Mouse (Mus musculus) midbrain, embryonic 16.5 days (tissue): ENCODE measurements around the gene Tiam1. TPM values are rescaled to one million over a fixed set of nuclear protein-coding genes. Genes with fewer than 3 reads are reported as not detected.

Source experiments
- ATAC-seq: fragments of 200-750 bp; cut with Nextera tagmentation; 2 replicates; pipeline ENCODE4 v1.8.0; 2017; ENCODE audit warnings: moderate TSS enrichment
- H3K27ac ChIP-seq: fragments of 300-500 bp; sonication (generic); 2 replicates; pipeline ENCODE4 v1.5.1; 2014; ENCODE audit warnings: mild to moderate bottlenecking, low read length, mixed read lengths
- H3K27me3 ChIP-seq: fragments of 300-500 bp; sonication (generic); 2 replicates; pipeline ENCODE4 v1.6.1; 2014; ENCODE audit warnings: low read depth, low read length, mixed read lengths; ENCODE audit not compliant: control insufficient read depth, insufficient read depth
- H3K36me3 ChIP-seq: fragments of 300-500 bp; sonication (generic); 2 replicates; pipeline ENCODE4 v1.6.1; 2014; ENCODE audit warnings: mild to moderate bottlenecking, low read length, moderate library complexity, mixed read lengths; ENCODE audit not compliant: control insufficient read depth, insufficient read depth
- H3K4me1 ChIP-seq: fragments of 300-500 bp; sonication (generic); 2 replicates; pipeline ENCODE4 v1.6.1; 2014; ENCODE audit warnings: mild to moderate bottlenecking, low read length, mixed read lengths; ENCODE audit not compliant: control insufficient read depth, insufficient read depth
- H3K4me2 ChIP-seq: fragments of 300-500 bp; sonication (generic); 2 replicates; pipeline ENCODE4 v1.6.1; 2014; ENCODE audit warnings: mild to moderate bottlenecking, low read length, mixed read lengths
- H3K4me3 ChIP-seq: fragments of 300-500 bp; sonication (generic); 2 replicates; pipeline ENCODE4 v1.5.1; 2014; ENCODE audit warnings: low read depth, mild to moderate bottlenecking, low read length, moderate library complexity, mixed read lengths
- H3K9ac ChIP-seq: fragments of 300-500 bp; sonication (generic); 2 replicates; pipeline ENCODE4 v1.6.1; 2014; ENCODE audit warnings: low read depth, low read length, mixed read lengths
- H3K9me3 ChIP-seq: fragments of 300-500 bp; sonication (generic); replicated peaks from 2 replicates; pipeline ENCODE4 v1.6.1; 2014; ENCODE audit warnings: mild to moderate bottlenecking, low read length, mixed read lengths; ENCODE audit not compliant: control insufficient read depth, poor library complexity, severe bottlenecking
- WGBS: fragments of 180-500 bp; shearing (Covaris S2); extraction: QIAGEN DNeasy Blood & Tissue Kit; methylation state at CpG from one replicate; pipeline ENCODE4 v1.1.7; 2014; 5-methylcytosine and 5-hydroxymethylcytosine counted together
- polyA plus RNA-seq: library from polyadenylated mRNA; unstranded; fragments of >200 nt; fragmentation: Nextera tagmentation; extraction: Ambion mirVana; gene quantifications from 2 replicates; pipeline ENCODE4 v1.2.1, GENCODE M21; 2015

Tiam1 gene
- polyA plus RNA-seq, 1 experiment from 2014 or later: 23.5 TPM

DNA sequence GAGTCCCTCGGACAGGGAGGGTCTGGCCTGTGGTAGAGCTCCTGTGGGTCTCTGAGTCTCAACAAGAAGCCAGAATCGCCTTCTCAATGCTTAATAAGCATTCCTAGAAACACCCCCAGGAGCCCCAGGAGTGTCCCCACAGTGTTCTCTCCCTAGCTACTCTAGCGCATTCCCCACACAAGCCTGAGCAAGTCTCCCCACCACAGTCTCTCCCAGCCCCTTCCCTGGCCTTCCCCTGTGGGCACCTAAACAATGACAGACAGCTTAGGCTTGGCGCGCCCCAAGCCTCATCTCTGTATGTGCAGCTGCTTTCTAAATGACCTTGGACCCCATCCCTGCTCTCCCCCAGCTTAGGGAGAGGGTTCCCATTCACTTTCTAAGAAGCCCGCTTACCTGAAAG lies 7.3 kb upstream of the Tiam1 start:
- no peaks in the 10 kb centered on the region for H3K36me3 ChIP-seq
- H3K27me3 ChIP-seq: no peaks in the 10 kb centered on the region
- ATAC-seq: no peak
- no peak overlapping the region for H3K9ac ChIP-seq
- no peak overlapping the region for H3K4me3 ChIP-seq
- WGBS: 69% methylated on average over 6 of the region's 6 CpGs
- H3K9me3 ChIP-seq: no peaks in the 10 kb centered on the region
- no peaks in the 10 kb centered on the region for H3K4me1 ChIP-seq
- H3K27ac ChIP-seq: no peak overlapping the region
- no peak overlapping the region for H3K4me2 ChIP-seq

DNA sequence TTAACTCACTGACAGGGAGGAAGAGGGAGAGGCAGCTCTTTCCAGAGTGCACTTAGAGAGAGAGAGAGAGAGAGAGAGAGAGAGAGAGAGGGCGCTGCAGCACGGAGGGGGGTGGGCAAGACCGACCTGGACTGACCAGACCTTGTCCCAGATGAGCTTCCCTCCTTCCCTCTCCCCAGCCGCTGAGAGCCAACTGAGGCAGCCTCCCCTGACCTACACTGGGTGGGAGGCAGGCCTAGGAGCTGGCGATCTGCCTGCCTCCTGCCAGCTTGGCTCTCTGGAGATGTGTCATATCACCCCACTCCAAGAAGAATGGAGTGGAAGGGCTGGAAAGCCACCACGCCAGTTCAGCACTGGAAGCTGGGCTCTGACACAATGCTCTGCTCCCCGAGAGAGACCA lies 6.6 kb upstream of the Tiam1 start:
- no peak overlapping the region for H3K4me3 ChIP-seq
- H3K27ac ChIP-seq: no peak overlapping the region
- H3K9me3 ChIP-seq: no peaks in the 10 kb centered on the region
- H3K4me2 ChIP-seq: no peak overlapping the region
- WGBS: 52% methylated on average over 6 of the region's 7 CpGs
- no peaks in the 10 kb centered on the region for H3K36me3 ChIP-seq
- H3K27me3 ChIP-seq: no peaks in the 10 kb centered on the region
- H3K4me1 ChIP-seq: no peaks in the 10 kb centered on the region
- no peak overlapping the region for H3K9ac ChIP-seq
- no peak for ATAC-seq

DNA sequence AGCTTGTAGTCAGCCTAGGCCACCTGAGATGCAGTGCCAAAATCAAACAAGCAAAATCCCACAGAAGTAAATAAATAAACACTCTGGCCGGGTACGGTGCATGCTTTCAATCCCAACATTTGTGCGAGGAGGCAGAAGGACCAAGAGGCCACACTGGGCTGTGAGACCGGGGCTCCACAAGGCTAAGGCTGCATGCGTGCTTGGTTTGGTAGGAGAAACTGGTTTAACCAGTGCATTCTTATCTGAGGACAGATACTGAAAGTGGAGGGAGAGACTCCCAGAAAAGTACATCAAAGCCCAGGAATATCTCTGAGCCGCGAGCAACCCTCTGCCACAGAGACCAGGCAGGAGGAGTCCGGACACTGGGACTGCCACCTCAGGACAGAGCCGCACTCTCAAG lies 5.8 kb upstream of the Tiam1 start:
- 81% methylated on average over 9 of the region's 9 CpGs for WGBS
- no peak for ATAC-seq

DNA sequence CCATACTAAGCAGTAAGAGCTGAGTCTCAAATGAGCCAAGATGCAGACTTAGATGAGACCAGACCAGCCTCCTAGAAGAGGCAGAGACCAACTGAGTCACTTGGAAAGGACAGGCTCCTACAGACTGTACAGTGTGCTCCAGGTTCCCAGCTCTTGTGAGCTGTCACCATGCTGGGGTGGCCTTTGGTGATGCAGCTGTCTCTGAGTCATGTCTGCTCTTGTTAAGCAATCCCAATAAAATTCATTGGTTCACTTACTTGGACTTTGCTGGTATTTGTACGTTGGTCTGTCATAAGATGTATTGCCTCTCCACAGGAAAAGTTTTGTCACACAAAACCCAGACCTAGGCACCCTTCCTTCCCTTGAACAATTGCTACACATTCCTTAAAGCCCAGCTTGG lies 1.7 kb upstream of the Tiam1 start:
- Histone ChIP-seq H3K27me3 (no peaks in the 10 kb centered on the region), H3K36me3 (no peaks in the 10 kb centered on the region), H3K4me3 (no peak overlapping the region), H3K9ac (no peak overlapping the region), H3K27ac (no peak overlapping the region), H3K9me3 (no peaks in the 10 kb centered on the region), H3K4me2 (no peak overlapping the region), H3K4me1 (peaks cover 22% of the 10 kb centered on the region)
- no peak for ATAC-seq
- WGBS: 94% methylated on average over 1 of the region's 1 CpGs

More for the DNA sequence above, 5.8 kb upstream of the Tiam1 start:
- Histone ChIP-seq H3K4me2 (no peak overlapping the region), H3K9me3 (no peaks in the 10 kb centered on the region), H3K27ac (no peak overlapping the region), H3K9ac (no peak overlapping the region), H3K4me1 (peaks cover 7% of the 10 kb centered on the region), H3K4me3 (no peak overlapping the region), H3K36me3 (no peaks in the 10 kb centered on the region), H3K27me3 (no peaks in the 10 kb centered on the region)

DNA sequence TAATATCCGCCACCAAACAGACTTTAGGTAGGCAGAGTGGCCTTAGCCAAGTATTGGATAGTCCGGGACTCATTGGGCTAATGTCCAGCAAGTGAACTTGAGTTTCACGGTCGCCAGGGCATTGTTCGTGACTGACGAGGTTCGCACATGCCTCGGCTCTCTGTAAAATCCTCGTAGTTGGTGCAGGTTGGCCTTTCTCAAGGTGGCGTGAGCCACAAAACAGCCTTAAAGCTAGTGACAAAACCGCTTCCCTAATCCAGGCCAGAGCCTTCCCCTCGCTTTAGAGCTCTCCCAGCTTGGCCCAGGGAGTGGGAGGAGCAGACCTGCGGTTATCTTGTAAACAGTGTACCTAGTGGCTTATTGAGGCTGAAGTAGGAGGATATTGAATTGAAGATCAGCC lies 972 bp upstream of the Tiam1 start:
- WGBS: 7% methylated on average over 13 of the region's 13 CpGs
- ATAC-seq: no peak

DNA sequence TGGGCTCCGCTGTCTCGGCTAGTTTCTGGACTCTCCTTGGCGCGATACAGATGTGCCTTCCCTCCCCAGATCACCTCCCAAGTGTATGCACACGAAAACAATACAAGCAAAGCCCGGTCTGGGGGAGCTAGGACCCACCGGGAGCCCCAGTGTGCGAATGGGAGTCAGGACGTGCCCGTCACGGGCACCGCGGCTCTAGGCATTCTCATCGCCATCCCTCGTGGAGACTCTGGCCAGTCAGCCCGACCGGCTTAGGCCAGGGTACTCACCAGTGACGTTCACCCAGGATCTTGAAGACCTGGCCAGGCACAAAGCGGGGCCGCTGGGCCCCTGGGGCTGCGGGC lies 181 bp downstream of the Tiam1 start:
- ATAC-seq: peak; percentile 72
- no peaks in the 10 kb centered on the region for H3K9me3 ChIP-seq
- no peaks in the 10 kb centered on the region for H3K36me3 ChIP-seq
- H3K27ac ChIP-seq: peak overlapping the region; percentile 92
- peak overlapping the region; percentile 88 for H3K4me2 ChIP-seq
- H3K9ac ChIP-seq: peak overlapping the region; percentile 73
- peak overlapping the region; percentile 71 for H3K4me3 ChIP-seq
- WGBS: 0% methylated on average over 21 of the region's 21 CpGs
- peaks cover 31% of the 10 kb centered on the region for H3K4me1 ChIP-seq
- H3K27me3 ChIP-seq: no peaks in the 10 kb centered on the region

More for the DNA sequence above, 972 bp upstream of the Tiam1 start:
- Histone ChIP-seq H3K9me3 (no peaks in the 10 kb centered on the region), H3K36me3 (no peaks in the 10 kb centered on the region), H3K9ac (peak overlapping the region; percentile 67), H3K27ac (peak overlapping the region; percentile 92), H3K4me3 (peak overlapping the region; percentile 71), H3K27me3 (no peaks in the 10 kb centered on the region), H3K4me2 (peak overlapping the region; percentile 88), H3K4me1 (peaks cover 28% of the 10 kb centered on the region)

DNA sequence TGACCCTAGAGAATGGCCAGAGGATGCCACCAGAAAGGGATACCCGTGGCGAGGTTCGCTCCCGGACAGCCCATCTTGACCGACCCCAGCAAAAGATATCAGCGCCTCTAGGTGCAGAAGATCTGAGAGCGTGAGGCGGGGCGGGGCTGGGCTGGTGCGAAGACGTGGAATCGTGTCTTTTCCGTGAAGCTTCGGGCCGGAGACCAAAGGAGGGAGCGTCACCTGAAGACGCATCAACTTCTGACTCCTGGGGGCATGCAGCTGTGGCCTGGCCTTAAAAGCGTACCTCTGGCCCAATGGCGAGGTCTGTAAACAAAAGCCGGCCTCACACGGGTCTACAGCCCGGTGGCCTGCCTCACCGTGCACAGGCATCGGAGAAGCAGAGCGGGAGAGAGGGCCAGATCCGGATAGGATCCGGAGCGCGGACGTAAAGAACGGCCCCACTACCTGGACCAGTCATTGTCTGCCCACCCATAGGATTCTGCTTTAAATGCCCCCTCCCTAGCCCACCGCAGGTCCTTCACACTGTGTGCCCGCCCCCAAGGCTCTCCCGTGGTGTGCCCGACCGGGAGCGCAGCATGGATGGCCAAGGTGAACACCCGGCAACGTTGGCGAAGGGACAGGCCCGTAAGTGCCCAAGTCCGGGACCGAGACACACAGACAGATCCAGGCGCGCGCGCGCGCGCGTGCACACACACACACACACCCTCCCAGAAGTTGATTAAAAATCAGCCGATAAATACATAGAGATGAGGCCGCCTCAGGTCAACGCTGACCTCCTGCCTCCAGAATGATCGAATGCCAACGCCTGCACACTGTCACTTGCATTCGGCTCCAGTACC lies 774 bp downstream of the Tiam1 start:
- peak overlapping the region; percentile 71 for H3K4me3 ChIP-seq
- peak overlapping the region; percentile 88 for H3K4me2 ChIP-seq
- under 1% methylated on average over 57 of the region's 57 CpGs for WGBS
- peaks cover 31% of the 10 kb centered on the region for H3K4me1 ChIP-seq
- H3K9ac ChIP-seq: peak overlapping the region; percentile 73
- H3K27me3 ChIP-seq: no peaks in the 10 kb centered on the region
- no peaks in the 10 kb centered on the region for H3K36me3 ChIP-seq
- peak; percentile 52 for ATAC-seq
- H3K27ac ChIP-seq: peak overlapping the region; percentile 92
- H3K9me3 ChIP-seq: no peaks in the 10 kb centered on the region

DNA sequence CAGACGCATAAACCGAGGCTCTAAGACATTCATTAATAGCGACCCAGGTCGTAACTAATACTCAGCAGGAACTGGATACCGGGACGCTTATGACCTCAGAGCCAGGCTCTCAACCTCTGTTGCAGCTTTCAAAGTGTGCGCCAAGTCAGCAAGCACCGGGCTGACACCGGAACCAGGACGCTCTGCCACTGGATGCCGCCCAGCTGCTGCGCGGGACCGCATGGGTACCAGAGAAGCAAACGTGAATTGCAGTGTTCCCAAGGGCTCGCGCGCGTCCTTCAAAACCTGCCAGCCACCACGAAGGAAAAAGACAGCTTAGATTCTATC lies 1.4 kb downstream of the Tiam1 start:
- no peaks in the 10 kb centered on the region for H3K27me3 ChIP-seq
- peak overlapping the region; percentile 71 for H3K4me3 ChIP-seq
- H3K9ac ChIP-seq: peak overlapping the region; percentile 73
- no peaks in the 10 kb centered on the region for H3K36me3 ChIP-seq
- no peak for ATAC-seq
- no peaks in the 10 kb centered on the region for H3K9me3 ChIP-seq
- H3K4me1 ChIP-seq: peaks cover 31% of the 10 kb centered on the region
- H3K4me2 ChIP-seq: peak overlapping the region; percentile 88
- peak overlapping the region; percentile 92 for H3K27ac ChIP-seq
- WGBS: under 1% methylated on average over 20 of the region's 20 CpGs

DNA sequence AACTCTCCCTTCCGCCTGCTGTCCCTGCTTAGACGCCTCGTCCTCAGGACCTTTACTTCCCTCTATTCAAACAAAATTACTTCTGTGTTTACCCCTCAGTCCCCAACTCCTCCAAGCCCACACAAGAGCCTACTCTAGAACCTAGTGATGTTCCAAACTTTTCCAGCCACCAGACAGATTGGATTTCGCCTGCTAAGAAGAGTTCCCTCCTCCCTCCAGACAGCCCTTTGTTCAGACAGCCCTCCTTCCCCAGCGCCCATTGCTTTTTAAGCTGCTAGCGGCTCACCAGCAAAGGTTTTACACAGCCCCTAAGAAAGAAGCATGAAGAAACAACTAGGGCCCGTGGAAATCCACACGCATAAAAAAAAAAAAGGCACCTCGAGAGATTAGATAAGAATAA lies 2.0 kb downstream of the Tiam1 start:
- Histone ChIP-seq H3K9ac (peak overlapping the region; percentile 73), H3K9me3 (no peaks in the 10 kb centered on the region), H3K36me3 (no peaks in the 10 kb centered on the region), H3K4me1 (peaks cover 31% of the 10 kb centered on the region), H3K4me3 (peak overlapping the region; percentile 71), H3K27ac (no peak overlapping the region), H3K4me2 (peak overlapping the region; percentile 88), H3K27me3 (no peaks in the 10 kb centered on the region)
- no peak for ATAC-seq
- 23% methylated on average over 9 of the region's 9 CpGs for WGBS
